Comparison of ENCODE assay signal across 8 mouse cellular contexts in genomic region chr7:127519284-127519683, GRCm38 (mm10). TPM values are rescaled to one million over a fixed set of nuclear protein-coding genes. Genes with fewer than 3 reads are reported as not detected.
DNase-seq lines count a peak whose midpoint lies in the region; ATAC-seq lines count a peak whose summit lies in the region.

TSS of gene Gm42715 (plus strand) at chr7:127519584.

- peaks cover 93% of the 10 kb centered on the region for H3K36me3 ChIP-seq in forebrain, embryonic 13.5 days (ENCODE audit: poor library complexity, severe bottlenecking)
- H3K36me3 ChIP-seq in midbrain, embryonic 12.5 days = peaks cover 88% of the 10 kb centered on the region

- no peaks in the 10 kb centered on the region for H3K4me1 ChIP-seq in forebrain, embryonic 13.5 days
- no peaks in the 10 kb centered on the region for H3K4me1 ChIP-seq in midbrain, embryonic 12.5 days

- no peak within 1 kb of the TSS for H3K27ac ChIP-seq in forebrain, embryonic 13.5 days
- H3K27ac ChIP-seq in midbrain, embryonic 12.5 days (replicated peaks) = no peak within 1 kb of the TSS

- 93% methylated on average over 3 of the region's 3 CpGs for WGBS in forebrain, embryonic 13.5 days
- WGBS in midbrain, embryonic 12.5 days = 97% methylated on average over 3 of the region's 3 CpGs

- no peaks in the 10 kb centered on the region for H3K27me3 ChIP-seq in forebrain, embryonic 13.5 days
- no peaks in the 10 kb centered on the region for H3K27me3 ChIP-seq in midbrain, embryonic 12.5 days

- no peaks in the 10 kb centered on the region for H3K9me3 ChIP-seq in forebrain, embryonic 13.5 days (replicated peaks)
- no peaks in the 10 kb centered on the region for H3K9me3 ChIP-seq in midbrain, embryonic 12.5 days

- no peak within 1 kb of the TSS for H3K9ac ChIP-seq in forebrain, embryonic 13.5 days
- no peak within 1 kb of the TSS for H3K9ac ChIP-seq in midbrain, embryonic 12.5 days (replicated peaks)

- no peak for DNase-seq in left cerebral cortex, postnatal 25 days (ENCODE audit: low spot score in 2 of 2)
- no peak for DNase-seq in left cerebral cortex, adult 18-20 months (ENCODE audit: low spot score in 2 of 2)
- DNase-seq in adrenal gland, postnatal 25 days = no peak
- no peak for DNase-seq in frontal cortex, postnatal 36 days (ENCODE audit: low spot score in 2 of 2)
- no peak for DNase-seq in cerebellum, adult 9-10 months
- no peak for DNase-seq in heart, adult 11 months

- H3K4me3 ChIP-seq in forebrain, embryonic 13.5 days = no peak within 1 kb of the TSS
- H3K4me3 ChIP-seq in midbrain, embryonic 12.5 days = no peak within 1 kb of the TSS

- ATAC-seq in forebrain, embryonic 13.5 days = no peak
- no peak for ATAC-seq in midbrain, embryonic 12.5 days (ENCODE audit: low FRiP score, low read depth)

- intact Hi-C loops in left cerebral cortex, postnatal 25 days (cut with DNase I) = no loop called here

- H3K4me2 ChIP-seq in forebrain, embryonic 13.5 days = no peak within 1 kb of the TSS
- no peak within 1 kb of the TSS for H3K4me2 ChIP-seq in midbrain, embryonic 12.5 days (replicated peaks)

RNA-seq across cellular contexts. Expression of gene Gm42715, which starts in this region (rescaled TPM):
- total RNA-seq in left cerebral cortex, postnatal 25 days (2021) = 10 to 100 TPM; 10.6 to 11.6 TPM
- 10 to 100 TPM in 1 of 2 experiments, 1 to 10 TPM in 1; 8.9 to 10.7 TPM for total RNA-seq in left cerebral cortex, adult 18-20 months (2021)
- 21.7 and 31.3 TPM in 2 replicates for total RNA-seq in adrenal gland, postnatal 25 days (2021)
- 19.5 and 21.2 TPM in 2 replicates for polyA plus RNA-seq in forebrain, embryonic 13.5 days (2015; fragmentation: Nextera tagmentation; extraction: Ambion mirVana)
- polyA plus RNA-seq in midbrain, embryonic 12.5 days (2016; fragmentation: Nextera tagmentation; extraction: Ambion mirVana) = 19.4 and 20.1 TPM in 2 replicates
